Mouse (Mus musculus): Measurements from ENCODE around the gene Trex1.

DNA sequence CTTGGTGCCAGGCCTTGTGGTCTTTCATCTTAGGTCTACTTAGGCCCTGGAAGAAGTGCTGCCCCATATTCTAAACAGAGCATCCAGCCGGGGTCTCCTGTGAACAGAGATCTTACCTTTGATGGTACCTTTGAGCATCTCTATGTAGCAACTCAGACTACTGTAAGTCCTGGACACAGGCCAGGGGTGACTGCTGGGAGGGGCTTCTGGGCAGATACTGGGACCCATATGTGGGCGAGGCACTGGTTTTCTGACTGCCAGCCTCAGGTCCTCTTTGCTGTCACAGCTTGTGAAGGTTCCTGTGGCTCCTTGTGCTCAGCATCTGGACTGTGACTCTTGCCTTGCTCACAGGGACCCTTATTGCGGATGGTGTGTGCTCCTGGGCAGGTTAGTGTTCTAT lies 43.0 kb upstream of the Trex1 start:
- no peak for TF ChIP-seq CTCF (IDR thresholded peaks at IDR 0.05; ENCODE audit: low read depth)
- no peak for TF ChIP-seq EP300 (IDR thresholded peaks at IDR 0.05; ENCODE audit: low read depth)
